Mouse (Mus musculus): ENCODE results near the gene Bcl2l12. TPM values are rescaled to one million over a fixed set of nuclear protein-coding genes. Genes with fewer than 3 reads are reported as not detected.
A peak's percentile ranks its signal among the peaks of the same experiment; 100 is the strongest.

Gene Bcl2l12
- polyA plus RNA-seq, 1 experiment = 73.7 TPM

DNA sequence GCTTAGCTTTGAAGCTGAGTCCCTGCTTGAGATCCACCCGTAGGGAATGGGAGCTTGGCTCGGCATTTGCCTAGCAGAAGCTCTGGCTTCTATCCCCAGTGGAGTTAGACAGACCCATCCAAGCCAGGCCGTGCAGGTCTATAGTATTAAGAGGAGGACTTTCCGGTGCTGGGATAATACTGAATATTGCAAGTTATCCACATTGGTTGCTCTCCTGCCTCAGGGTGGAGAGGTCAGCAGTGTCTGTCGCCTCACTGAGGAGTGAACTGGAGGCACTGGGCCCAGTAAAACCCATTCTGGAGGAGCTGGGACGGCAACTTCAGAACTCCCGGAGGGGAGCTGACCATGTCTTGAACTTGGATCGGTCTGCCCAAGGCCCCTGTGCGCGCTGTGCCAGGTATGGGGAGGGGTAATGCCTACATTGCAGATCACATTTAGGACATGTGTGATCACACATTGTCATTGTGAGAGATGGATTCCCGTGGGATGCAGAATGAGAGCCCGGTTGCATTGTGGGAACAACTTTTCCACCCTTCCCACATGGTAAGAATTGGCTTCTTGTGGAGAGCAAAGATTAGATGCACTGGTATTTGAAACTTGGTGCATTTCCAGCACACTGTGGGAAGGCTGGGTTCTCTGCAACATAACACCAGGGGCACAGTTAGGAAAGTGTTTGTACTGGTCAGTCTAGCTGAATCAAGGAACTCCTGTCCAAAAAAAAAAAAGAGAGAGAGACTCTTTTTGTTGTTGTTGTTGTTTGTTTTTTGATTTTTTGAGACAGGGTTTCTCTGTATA lies 44.2 kb downstream of the Bcl2l12 start:
- Histone ChIP-seq H3K9me3 (no peaks in the 10 kb centered on the region), H3K4me1 (peaks cover 42% of the 10 kb centered on the region), H3K27me3 (replicated peaks) (peaks cover 60% of the 10 kb centered on the region), H3K4me3 (replicated peaks) (no peak overlapping the region), H3K36me3 (replicated peaks; ENCODE audit: low read length) (no peaks in the 10 kb centered on the region)
- TF ChIP-seq FLI1 (IDR thresholded peaks at IDR 0.05; ENCODE audit: low read length) (no peak), GATA1 (IDR thresholded peaks at IDR 0.05; ENCODE audit: borderline replicate concordance, low read length) (no peak)

GRCm38 (mm10) chr7:44953561-44953960 lies 45.0 kb downstream of the Bcl2l12 start:
- Histone ChIP-seq H3K4me1 (peaks cover 42% of the 10 kb centered on the region), H3K36me3 (replicated peaks; ENCODE audit: low read length) (no peaks in the 10 kb centered on the region), H3K4me3 (replicated peaks) (no peak overlapping the region), H3K9me3 (no peaks in the 10 kb centered on the region), H3K27me3 (replicated peaks) (peaks cover 58% of the 10 kb centered on the region)
- TF ChIP-seq GATA1 (IDR thresholded peaks at IDR 0.05; ENCODE audit: borderline replicate concordance, low read length) (no peak), FLI1 (IDR thresholded peaks at IDR 0.05; ENCODE audit: low read length) (no peak)

GRCm38 (mm10) chr7:44952611-44953306 lies 45.8 kb downstream of the Bcl2l12 start:
- TF ChIP-seq FLI1 (IDR thresholded peaks at IDR 0.05; ENCODE audit: low read length) (no peak), GATA1 (IDR thresholded peaks at IDR 0.05; ENCODE audit: borderline replicate concordance, low read length) (no peak)
- Histone ChIP-seq H3K9me3 (no peaks in the 10 kb centered on the region), H3K4me1 (peaks cover 34% of the 10 kb centered on the region), H3K27me3 (replicated peaks) (peaks cover 66% of the 10 kb centered on the region), H3K36me3 (replicated peaks; ENCODE audit: low read length) (no peaks in the 10 kb centered on the region), H3K4me3 (replicated peaks) (peak overlapping the region; percentile 93)

DNA sequence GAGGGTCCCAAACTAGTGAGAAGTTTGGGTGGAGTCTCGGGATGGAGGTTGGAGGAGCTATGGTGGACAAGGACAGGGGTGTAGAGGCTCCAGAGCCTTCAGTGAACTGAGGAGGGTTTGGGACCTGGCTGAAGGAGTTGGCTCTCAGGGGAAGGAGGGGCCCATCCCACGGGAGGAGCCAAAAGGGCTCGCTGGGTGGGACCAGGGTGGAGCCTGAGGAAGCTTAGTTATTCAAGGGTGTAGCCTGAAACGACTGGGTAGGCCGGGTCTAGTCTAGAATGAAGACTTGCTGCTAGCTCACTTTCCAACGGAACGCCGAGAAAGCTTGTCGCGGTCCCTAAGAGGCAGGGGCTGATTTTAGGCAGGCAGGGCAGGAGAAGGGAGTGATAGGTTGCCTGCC lies 46.6 kb downstream of the Bcl2l12 start:
- Histone ChIP-seq H3K4me1 (peaks cover 30% of the 10 kb centered on the region), H3K4me3 (replicated peaks) (peak overlapping the region; percentile 93), H3K9me3 (no peaks in the 10 kb centered on the region), H3K36me3 (replicated peaks; ENCODE audit: low read length) (no peaks in the 10 kb centered on the region), H3K27me3 (replicated peaks) (peaks cover 71% of the 10 kb centered on the region)
- TF ChIP-seq FLI1 (IDR thresholded peaks at IDR 0.05; ENCODE audit: low read length) (no peak), GATA1 (IDR thresholded peaks at IDR 0.05; ENCODE audit: borderline replicate concordance, low read length) (no peak)

DNA sequence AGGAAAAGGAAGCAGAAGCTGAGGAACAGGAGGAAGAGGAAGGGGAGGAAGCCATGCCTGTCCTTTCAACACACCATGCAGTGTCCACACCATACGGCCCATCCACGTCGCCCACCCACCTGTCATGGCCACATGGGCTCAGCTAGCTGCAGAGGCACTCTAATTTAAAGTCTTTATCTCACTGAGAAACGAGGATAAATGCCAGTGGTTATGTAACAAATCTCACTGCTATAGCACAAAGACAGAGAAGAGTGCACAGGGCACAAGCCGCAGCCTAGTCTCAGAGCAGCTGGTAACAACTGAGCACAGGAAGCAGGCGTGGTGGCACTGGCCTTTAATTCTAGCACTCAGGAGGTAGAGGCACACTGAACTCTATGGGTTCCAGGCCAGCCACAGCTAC lies 48.6 kb downstream of the Bcl2l12 start:
- TF ChIP-seq FLI1 (IDR thresholded peaks at IDR 0.05; ENCODE audit: low read length) (no peak), GATA1 (IDR thresholded peaks at IDR 0.05; ENCODE audit: borderline replicate concordance, low read length) (no peak)
- peaks cover 27% of the 10 kb centered on the region for H3K4me1 ChIP-seq
- peak overlapping the region; percentile 33 for H3K4me3 ChIP-seq (replicated peaks)
- peaks cover 75% of the 10 kb centered on the region for H3K27me3 ChIP-seq (replicated peaks)
- H3K36me3 ChIP-seq (replicated peaks; ENCODE audit: low read length) = no peaks in the 10 kb centered on the region
- H3K9me3 ChIP-seq = no peaks in the 10 kb centered on the region

GRCm38 (mm10) chr7:44942904-44943303 lies 55.6 kb downstream of the Bcl2l12 start, which contains the start of gene Tsks:
TSS of gene Tsks (plus strand) at chr7:44943204.
- Histone ChIP-seq H3K9me3 (no peaks in the 10 kb centered on the region), H3K4me3 (replicated peaks) (no peak within 1 kb of the TSS), H3K27me3 (replicated peaks) (peaks cover 34% of the 10 kb centered on the region), H3K4me1 (no peaks in the 10 kb centered on the region; the same call in 1 of the 2 replicates), H3K36me3 (replicated peaks; ENCODE audit: low read length) (no peaks in the 10 kb centered on the region)
- no peak for TF ChIP-seq GATA1 (IDR thresholded peaks at IDR 0.05; ENCODE audit: borderline replicate concordance, low read length)

Other genes with a start within 250 kb of the Bcl2l12 start
- gene Zfp473, start 247.7 kb downstream of the Bcl2l12 start, polyA plus RNA-seq (2012; ENCODE audit: insufficient read depth, low replicate concordance) = 0.12 TPM in 1 of 2 replicates, not detected in the other
- 59.4 and 135 TPM in 2 replicates for gene Nup62, start 182.6 kb downstream of the Bcl2l12 start, polyA plus RNA-seq (2012; ENCODE audit: insufficient read depth, low replicate concordance)
- 3.0 and 3.6 TPM in 2 replicates for gene Il4i1, start 182.3 kb downstream of the Bcl2l12 start, polyA plus RNA-seq (2012; ENCODE audit: insufficient read depth, low replicate concordance)
- gene Atf5, start 182.1 kb downstream of the Bcl2l12 start, polyA plus RNA-seq (2012; ENCODE audit: insufficient read depth, low replicate concordance) = 279 and 321 TPM in 2 replicates
- 372 and 2,506 TPM in 2 replicates for gene Akt1s1, start 149.7 kb downstream of the Bcl2l12 start, polyA plus RNA-seq (2012; ENCODE audit: insufficient read depth, low replicate concordance)
- gene Tbc1d17, start 149.6 kb downstream of the Bcl2l12 start, polyA plus RNA-seq (2012; ENCODE audit: insufficient read depth, low replicate concordance) = 44.5 TPM in 2 replicates
- gene Pnkp, start 141.6 kb downstream of the Bcl2l12 start, polyA plus RNA-seq (2012; ENCODE audit: insufficient read depth, low replicate concordance) = 30.0 and 36.4 TPM in 2 replicates
- gene Ptov1, start 128.9 kb downstream of the Bcl2l12 start, polyA plus RNA-seq (2012; ENCODE audit: insufficient read depth, low replicate concordance) = 191 and 368 TPM in 2 replicates
- gene Med25, start 106.0 kb downstream of the Bcl2l12 start, polyA plus RNA-seq (2012; ENCODE audit: insufficient read depth, low replicate concordance) = 249 and 952 TPM in 2 replicates
- 69.9 and 126 TPM in 2 replicates for gene Fuz, start 102.6 kb downstream of the Bcl2l12 start, polyA plus RNA-seq (2012; ENCODE audit: insufficient read depth, low replicate concordance)
- gene Ap2a1, start 69.2 kb downstream of the Bcl2l12 start, polyA plus RNA-seq (2012; ENCODE audit: insufficient read depth, low replicate concordance) = 137 and 235 TPM in 2 replicates
- gene Tsks, start 55.5 kb downstream of the Bcl2l12 start, polyA plus RNA-seq (2012; ENCODE audit: insufficient read depth, low replicate concordance) = 0.62 TPM in 1 of 2 replicates, not detected in the other
- gene Cpt1c, start 23.9 kb downstream of the Bcl2l12 start, polyA plus RNA-seq (2012; ENCODE audit: insufficient read depth, low replicate concordance) = 0.82 TPM in 1 of 2 replicates, not detected in the other
- gene Prmt1, start 12.1 kb downstream of the Bcl2l12 start, polyA plus RNA-seq (2012; ENCODE audit: insufficient read depth, low replicate concordance) = 7.0 and 74.9 TPM in 2 replicates
- gene Irf3, start 1.1 kb downstream of the Bcl2l12 start, polyA plus RNA-seq (2012; ENCODE audit: insufficient read depth, low replicate concordance) = 44.2 and 87.0 TPM in 2 replicates
- 219 and 387 TPM in 2 replicates for gene Scaf1, start 17.7 kb upstream of the Bcl2l12 start, polyA plus RNA-seq (2012; ENCODE audit: insufficient read depth, low replicate concordance)
- 26.5 and 83.1 TPM in 2 replicates for gene Rras, start 19.2 kb upstream of the Bcl2l12 start, polyA plus RNA-seq (2012; ENCODE audit: insufficient read depth, low replicate concordance)
- 63.6 and 73.6 TPM in 2 replicates for gene Prr12, start 54.2 kb upstream of the Bcl2l12 start, polyA plus RNA-seq (2012; ENCODE audit: insufficient read depth, low replicate concordance)
- 150 and 186 TPM in 2 replicates for gene Nosip, start 63.7 kb upstream of the Bcl2l12 start, polyA plus RNA-seq (2012; ENCODE audit: insufficient read depth, low replicate concordance)
- gene Prrg2, start 64.0 kb upstream of the Bcl2l12 start, polyA plus RNA-seq (2012; ENCODE audit: insufficient read depth, low replicate concordance) = 91.5 and 106 TPM in 2 replicates
- 1.7 TPM in 1 of 2 replicates, not detected in the other for gene Rcn3, start 93.5 kb upstream of the Bcl2l12 start, polyA plus RNA-seq (2012; ENCODE audit: insufficient read depth, low replicate concordance)
- 28.9 and 70.0 TPM in 2 replicates for gene Fcgrt, start 105.1 kb upstream of the Bcl2l12 start, polyA plus RNA-seq (2012; ENCODE audit: insufficient read depth, low replicate concordance)
- gene Rps11, start 125.7 kb upstream of the Bcl2l12 start, polyA plus RNA-seq (2012; ENCODE audit: insufficient read depth, low replicate concordance) = 39.7 and 217 TPM in 2 replicates
- 3,981 and 5,869 TPM in 2 replicates for gene Rpl13a, start 130.0 kb upstream of the Bcl2l12 start, polyA plus RNA-seq (2012; ENCODE audit: insufficient read depth, low replicate concordance)
- 2.1 and 9.4 TPM in 2 replicates for gene Gm45713, start 137.5 kb upstream of the Bcl2l12 start, polyA plus RNA-seq (2012; ENCODE audit: insufficient read depth, low replicate concordance)
- gene Flt3l, start 137.7 kb upstream of the Bcl2l12 start, polyA plus RNA-seq (2012; ENCODE audit: insufficient read depth, low replicate concordance) = 78.6 and 81.1 TPM in 2 replicates
- gene Pih1d1, start 155.6 kb upstream of the Bcl2l12 start, polyA plus RNA-seq (2012; ENCODE audit: insufficient read depth, low replicate concordance) = 35.3 and 64.9 TPM in 2 replicates
- 56.7 and 76.4 TPM in 2 replicates for gene Aldh16a1, start 155.9 kb upstream of the Bcl2l12 start, polyA plus RNA-seq (2012; ENCODE audit: insufficient read depth, low replicate concordance)
- 0.06 TPM in 1 of 2 replicates, not detected in the other for gene Slc17a7, start 165.2 kb upstream of the Bcl2l12 start, polyA plus RNA-seq (2012; ENCODE audit: insufficient read depth, low replicate concordance)
- not detected in 2 replicates for gene Gfy, start 180.9 kb upstream of the Bcl2l12 start, polyA plus RNA-seq (2012; ENCODE audit: insufficient read depth, low replicate concordance)
- not detected in 2 replicates for gene Pth2, start 182.3 kb upstream of the Bcl2l12 start, polyA plus RNA-seq (2012; ENCODE audit: insufficient read depth, low replicate concordance)
- not detected in 2 replicates for gene Ccdc155, start 206.2 kb upstream of the Bcl2l12 start, polyA plus RNA-seq (2012; ENCODE audit: insufficient read depth, low replicate concordance)
- gene Dkkl1, start 213.4 kb upstream of the Bcl2l12 start, polyA plus RNA-seq (2012; ENCODE audit: insufficient read depth, low replicate concordance) = 0.60 TPM in 1 of 2 replicates, not detected in the other
- not detected in 2 replicates for gene Tead2, start 217.0 kb upstream of the Bcl2l12 start, polyA plus RNA-seq (2012; ENCODE audit: insufficient read depth, low replicate concordance)
- gene Cd37, start 240.4 kb upstream of the Bcl2l12 start, polyA plus RNA-seq (2012; ENCODE audit: insufficient read depth, low replicate concordance) = 212 and 263 TPM in 2 replicates
- not detected in 2 replicates for gene Slc6a16, start 242.4 kb upstream of the Bcl2l12 start, polyA plus RNA-seq (2012; ENCODE audit: insufficient read depth, low replicate concordance)